Mouse (Mus musculus): ENCODE measurements at regions not wholly inside any gene's neighbourhood (a gene's known extent, or its start where the extent isn't known, plus 50 kb on each side); places are given as distances from the start of the nearest gene placed in this dataset.

DNA sequence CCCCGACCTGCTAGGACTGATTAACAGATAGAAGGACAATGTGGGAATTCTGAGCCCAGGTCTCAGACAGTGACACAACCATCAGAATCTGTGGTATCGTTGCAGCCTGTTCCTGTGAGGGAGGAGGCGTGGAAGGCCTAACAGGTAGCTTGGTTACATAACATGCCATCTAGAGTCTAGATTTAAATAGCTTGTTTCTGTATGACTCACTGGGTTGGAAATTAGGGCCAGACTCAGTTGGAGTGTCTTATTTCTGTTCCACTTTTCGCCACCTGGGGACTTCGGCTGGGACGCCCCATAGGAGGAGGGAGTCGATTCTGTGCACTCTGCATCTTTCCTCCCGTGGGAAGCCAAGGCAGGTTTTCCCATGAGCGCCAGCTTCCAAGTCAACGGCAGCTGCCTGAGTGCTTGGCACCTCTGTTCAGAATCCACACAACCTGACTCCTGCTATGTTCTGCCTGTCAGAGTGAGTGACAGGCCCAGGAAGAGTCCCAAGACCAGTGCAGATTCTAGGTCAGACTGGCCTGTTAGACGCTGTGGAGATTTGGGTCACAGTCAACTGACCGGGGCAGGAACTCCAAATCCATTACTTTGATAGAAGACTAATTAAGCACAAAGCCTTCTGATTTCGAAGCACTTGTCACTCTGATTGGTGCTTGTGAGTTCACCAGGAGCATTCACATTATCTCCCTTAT lies 193.7 kb upstream of the Trpc7 start:
- TF ChIP-seq POLR2A (IDR thresholded peaks at IDR 0.05; ENCODE audit: low read depth, low read length) = no peak
- TF ChIP-seq CTCF (IDR thresholded peaks at IDR 0.05; ENCODE audit: extremely low read depth, insufficient read length, insufficient replicate concordance, low read depth, low read length) = no peak
- Histone ChIP-seq H3K4me3 (ENCODE audit: low read depth, low read length) (no peak overlapping the region), H3K4me1 (ENCODE audit: control insufficient read depth, insufficient read depth, insufficient read length, low read length) (no peaks in the 10 kb centered on the region), H3K36me3 (ENCODE audit: control insufficient read depth, insufficient read depth, low read length) (no peaks in the 10 kb centered on the region), H3K27me3 (ENCODE audit: control insufficient read depth, insufficient read depth, low read length) (no peaks in the 10 kb centered on the region), H3K27ac (ENCODE audit: insufficient read depth, low read depth, low read length) (no peak overlapping the region)
- WGBS = 78% methylated on average over 13 of the region's 13 CpGs

GRCm38 (mm10) chr13:57087966-57088365 lies 192.2 kb upstream of the Trpc7 start:
- Histone ChIP-seq H3K27ac (ENCODE audit: insufficient read depth, low read depth, low read length) (no peak overlapping the region), H3K4me1 (ENCODE audit: control insufficient read depth, insufficient read depth, insufficient read length, low read length) (no peaks in the 10 kb centered on the region), H3K4me3 (ENCODE audit: low read depth, low read length) (no peak overlapping the region), H3K36me3 (ENCODE audit: control insufficient read depth, insufficient read depth, low read length) (no peaks in the 10 kb centered on the region), H3K27me3 (ENCODE audit: control insufficient read depth, insufficient read depth, low read length) (no peaks in the 10 kb centered on the region)
- TF ChIP-seq POLR2A (IDR thresholded peaks at IDR 0.05; ENCODE audit: low read depth, low read length) (no peak), CTCF (IDR thresholded peaks at IDR 0.05; ENCODE audit: extremely low read depth, insufficient read length, insufficient replicate concordance, low read depth, low read length) (no peak)
- WGBS = 83% methylated on average over 6 of the region's 6 CpGs

DNA sequence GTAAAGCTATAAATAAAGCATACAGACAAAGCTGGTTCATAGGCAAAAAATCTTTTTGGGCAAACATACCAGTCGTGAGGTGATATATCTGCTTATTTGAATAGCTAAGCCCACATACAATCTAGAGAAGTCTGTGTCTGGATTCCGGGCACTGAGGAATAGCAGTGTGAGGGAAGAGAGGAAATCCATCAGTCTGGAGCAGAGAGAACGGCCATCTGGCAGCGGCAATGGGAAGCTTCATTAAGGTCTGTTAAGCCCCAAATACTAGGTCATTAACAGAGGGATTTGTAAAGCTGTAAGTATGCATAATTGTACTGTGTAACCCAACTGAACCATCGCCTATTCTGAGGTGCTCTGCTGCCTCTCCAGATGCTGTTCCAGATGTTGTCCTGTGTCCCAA lies 191.6 kb upstream of the Trpc7 start:
- Histone ChIP-seq H3K4me3 (ENCODE audit: low read depth, low read length) (no peak overlapping the region), H3K27me3 (ENCODE audit: control insufficient read depth, insufficient read depth, low read length) (no peaks in the 10 kb centered on the region), H3K36me3 (ENCODE audit: control insufficient read depth, insufficient read depth, low read length) (no peaks in the 10 kb centered on the region), H3K27ac (ENCODE audit: insufficient read depth, low read depth, low read length) (no peak overlapping the region), H3K4me1 (ENCODE audit: control insufficient read depth, insufficient read depth, insufficient read length, low read length) (no peaks in the 10 kb centered on the region)
- WGBS = 65% methylated on average over 5 of the region's 5 CpGs
- no peak for TF ChIP-seq CTCF (IDR thresholded peaks at IDR 0.05; ENCODE audit: extremely low read depth, insufficient read length, insufficient replicate concordance, low read depth, low read length)
- TF ChIP-seq POLR2A (IDR thresholded peaks at IDR 0.05; ENCODE audit: low read depth, low read length) = no peak

DNA sequence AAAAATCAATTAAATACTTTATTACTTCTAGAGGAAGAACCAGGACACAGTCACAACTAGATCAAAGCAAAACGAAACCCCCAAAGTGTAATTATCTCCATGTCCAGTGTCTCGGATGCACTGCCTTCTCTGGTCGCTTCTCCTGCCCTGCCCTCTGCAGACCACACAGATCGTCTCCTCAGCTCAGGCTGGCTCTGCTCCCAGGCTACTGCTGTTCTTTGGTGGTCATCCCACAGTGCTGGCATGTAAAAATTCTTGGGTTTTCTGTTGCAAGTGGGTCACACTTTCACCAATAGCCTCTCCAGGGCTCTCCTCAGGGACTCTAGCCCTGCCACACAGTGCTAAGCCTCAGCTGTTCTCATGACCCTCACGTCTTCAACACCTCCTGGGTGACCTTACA lies 188.0 kb upstream of the Trpc7 start:
- no peaks in the 10 kb centered on the region for H3K4me1 ChIP-seq (ENCODE audit: control insufficient read depth, insufficient read depth, insufficient read length, low read length)
- no peaks in the 10 kb centered on the region for H3K36me3 ChIP-seq (ENCODE audit: control insufficient read depth, insufficient read depth, low read length)
- TF ChIP-seq CTCF (IDR thresholded peaks at IDR 0.05; ENCODE audit: extremely low read depth, insufficient read length, insufficient replicate concordance, low read depth, low read length) (no peak), POLR2A (IDR thresholded peaks at IDR 0.05; ENCODE audit: low read depth, low read length) (no peak)
- no peaks in the 10 kb centered on the region for H3K27me3 ChIP-seq (ENCODE audit: control insufficient read depth, insufficient read depth, low read length)
- H3K4me3 ChIP-seq (ENCODE audit: low read depth, low read length) = no peak overlapping the region
- WGBS = 59% methylated on average over 5 of the region's 5 CpGs
- H3K27ac ChIP-seq (ENCODE audit: insufficient read depth, low read depth, low read length) = no peak overlapping the region

DNA sequence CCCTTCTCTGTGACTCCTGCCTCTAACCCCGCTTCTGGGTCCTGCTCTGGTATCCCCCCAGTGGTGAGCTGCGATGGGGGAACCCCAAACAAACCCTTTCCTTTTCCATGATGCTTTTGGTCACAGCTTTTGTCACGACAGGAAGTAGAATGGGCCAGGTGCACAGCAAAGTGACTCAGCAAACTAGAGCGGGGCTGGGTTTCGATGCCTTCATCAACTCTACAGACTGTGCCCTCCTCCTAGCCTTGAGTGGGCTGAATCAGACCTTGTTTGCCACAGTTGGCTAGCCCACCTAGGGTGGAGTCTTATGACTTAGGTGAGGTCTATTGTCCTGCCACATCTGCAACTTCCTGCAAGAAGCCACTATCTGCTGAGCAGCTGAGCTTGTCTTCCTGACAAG lies 174.7 kb upstream of the Trpc7 start:
- TF ChIP-seq POLR2A (IDR thresholded peaks at IDR 0.05; ENCODE audit: low read depth, low read length) (no peak), CTCF (IDR thresholded peaks at IDR 0.05; ENCODE audit: extremely low read depth, insufficient read length, insufficient replicate concordance, low read depth, low read length) (no peak)
- Histone ChIP-seq H3K4me3 (ENCODE audit: low read depth, low read length) (no peak overlapping the region), H3K4me1 (ENCODE audit: control insufficient read depth, insufficient read depth, insufficient read length, low read length) (no peaks in the 10 kb centered on the region), H3K27me3 (ENCODE audit: control insufficient read depth, insufficient read depth, low read length) (no peaks in the 10 kb centered on the region), H3K36me3 (ENCODE audit: control insufficient read depth, insufficient read depth, low read length) (no peaks in the 10 kb centered on the region), H3K27ac (ENCODE audit: insufficient read depth, low read depth, low read length) (no peak overlapping the region)
- WGBS = 75% methylated on average over 5 of the region's 5 CpGs

GRCm38 (mm10) chr13:57061656-57062055 lies 165.9 kb upstream of the Trpc7 start:
- Histone ChIP-seq H3K4me3 (ENCODE audit: low read depth, low read length) (no peak overlapping the region), H3K27me3 (ENCODE audit: control insufficient read depth, insufficient read depth, low read length) (no peaks in the 10 kb centered on the region), H3K4me1 (ENCODE audit: control insufficient read depth, insufficient read depth, insufficient read length, low read length) (peaks cover 2% of the 10 kb centered on the region; the same call in 1 of the 2 replicates), H3K36me3 (ENCODE audit: control insufficient read depth, insufficient read depth, low read length) (no peaks in the 10 kb centered on the region), H3K27ac (ENCODE audit: insufficient read depth, low read depth, low read length) (no peak overlapping the region)
- WGBS = 48% methylated on average over 9 of the region's 9 CpGs
- TF ChIP-seq POLR2A (IDR thresholded peaks at IDR 0.05; ENCODE audit: low read depth, low read length) (no peak), CTCF (IDR thresholded peaks at IDR 0.05; ENCODE audit: extremely low read depth, insufficient read length, insufficient replicate concordance, low read depth, low read length) (no peak)

DNA sequence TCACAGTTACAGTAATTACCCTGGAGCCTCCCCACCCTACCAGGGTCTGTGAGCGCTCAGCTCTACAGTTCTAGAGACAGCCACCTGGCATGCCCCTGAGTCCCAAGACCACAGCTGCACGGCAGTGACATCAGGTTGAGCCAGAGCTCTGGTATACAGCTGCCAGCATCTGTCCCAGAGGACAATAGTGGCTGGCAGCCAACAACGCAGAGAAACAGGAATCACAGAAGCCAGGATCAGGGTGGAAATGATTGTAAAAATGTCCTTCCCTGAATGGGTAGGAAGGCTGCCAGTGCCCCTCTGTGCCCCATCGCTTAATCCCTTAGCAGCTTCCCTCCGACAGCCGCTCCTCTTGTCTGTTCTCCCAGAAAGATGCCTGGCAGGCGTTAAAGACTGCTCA lies 165.3 kb upstream of the Trpc7 start:
- Histone ChIP-seq H3K4me3 (ENCODE audit: low read depth, low read length) (no peak overlapping the region), H3K4me1 (ENCODE audit: control insufficient read depth, insufficient read depth, insufficient read length, low read length) (peaks cover 2% of the 10 kb centered on the region; the same call in 1 of the 2 replicates), H3K27me3 (ENCODE audit: control insufficient read depth, insufficient read depth, low read length) (no peaks in the 10 kb centered on the region), H3K27ac (ENCODE audit: insufficient read depth, low read depth, low read length) (no peak overlapping the region), H3K36me3 (ENCODE audit: control insufficient read depth, insufficient read depth, low read length) (no peaks in the 10 kb centered on the region)
- WGBS = 20% methylated on average over 7 of the region's 7 CpGs
- no peak for TF ChIP-seq POLR2A (IDR thresholded peaks at IDR 0.05; ENCODE audit: low read depth, low read length)

All from small intestine, adult 2 months (tissue).